Mouse (Mus musculus) CD8-positive naive resting alpha-beta T cell, adult 2 months (primary cell): ENCODE data around the gene Cct8l1.
A peak's percentile ranks its signal among the peaks of the same experiment; 100 is the strongest.

ENCODE experiments used
- DNase-seq, 2 experiments: peaks; one replicate each; pipeline ENCODE4 v3.0.0; 2022; ENCODE audit warnings: low read depth in 2 of 2, low spot score in 2 of 2

The Cct8l1 gene

GRCm38 (mm10) chr5:25515767-25516166 lies at the start of gene Cct8l1:
TSS of gene Cct8l1 (plus strand) at chr5:25516067.
- no peak for DNase-seq

- no peak for DNase-seq
These were observed 43.8 kb upstream of the Cct8l1 start for GRCm38 (mm10) chr5:25472070-25472469.

- no peak for DNase-seq
These were observed 40.1 kb upstream of the Cct8l1 start for GRCm38 (mm10) chr5:25475789-25476188.

GRCm38 (mm10) chr5:25478863-25479262 lies 37.0 kb upstream of the Cct8l1 start:
- DNase-seq: no peak

- no peak for DNase-seq
These were observed 19.2 kb upstream of the Cct8l1 start for GRCm38 (mm10) chr5:25496652-25497051.

GRCm38 (mm10) chr5:25497369-25497719 lies 18.5 kb upstream of the Cct8l1 start:
- peak in 1 of 2 experiments; percentile 4 for DNase-seq

- DNase-seq: peak; percentile 22 to 31
These were observed 18.0 kb upstream of the Cct8l1 start for GRCm38 (mm10) chr5:25497720-25498345.

GRCm38 (mm10) chr5:25498346-25498820 lies 17.5 kb upstream of the Cct8l1 start, which contains the start of gene Kmt2c:
TSS of gene Kmt2c (minus strand) at chr5:25498783.
- peak; percentile 52 to 53 for DNase-seq

- DNase-seq: no peak
These were observed 16.9 kb upstream of the Cct8l1 start for GRCm38 (mm10) chr5:25498821-25499422.

- peak; percentile 93 to 94 for DNase-seq
These were observed 16.2 kb upstream of the Cct8l1 start for GRCm38 (mm10) chr5:25499423-25500398.

- no peak for DNase-seq
These were observed 15.2 kb upstream of the Cct8l1 start for GRCm38 (mm10) chr5:25500686-25501085.

- DNase-seq: no peak
These were observed 9.8 kb upstream of the Cct8l1 start for GRCm38 (mm10) chr5:25506041-25506440.

- no peak for DNase-seq
These were observed 531 bp downstream of the Cct8l1 start for GRCm38 (mm10) chr5:25516301-25516895.

GRCm38 (mm10) chr5:25517550-25517949 lies 1.7 kb downstream of the Cct8l1 start:
- DNase-seq: no peak

GRCm38 (mm10) chr5:25519820-25520219 lies 4.0 kb downstream of the Cct8l1 start:
- DNase-seq: no peak

GRCm38 (mm10) chr5:25521461-25521860 lies 5.6 kb downstream of the Cct8l1 start:
- no peak for DNase-seq

GRCm38 (mm10) chr5:25526116-25526515 lies 10.2 kb downstream of the Cct8l1 start:
- DNase-seq: no peak

- DNase-seq: no peak
These were observed 11.1 kb downstream of the Cct8l1 start for GRCm38 (mm10) chr5:25526926-25527325.

GRCm38 (mm10) chr5:25527971-25528370 lies 12.1 kb downstream of the Cct8l1 start:
- no peak for DNase-seq

- DNase-seq: no peak
These were observed 13.1 kb downstream of the Cct8l1 start for GRCm38 (mm10) chr5:25528851-25529528.
